ENCODE assay signal across 11 mouse cellular contexts in the genomic region with DNA sequence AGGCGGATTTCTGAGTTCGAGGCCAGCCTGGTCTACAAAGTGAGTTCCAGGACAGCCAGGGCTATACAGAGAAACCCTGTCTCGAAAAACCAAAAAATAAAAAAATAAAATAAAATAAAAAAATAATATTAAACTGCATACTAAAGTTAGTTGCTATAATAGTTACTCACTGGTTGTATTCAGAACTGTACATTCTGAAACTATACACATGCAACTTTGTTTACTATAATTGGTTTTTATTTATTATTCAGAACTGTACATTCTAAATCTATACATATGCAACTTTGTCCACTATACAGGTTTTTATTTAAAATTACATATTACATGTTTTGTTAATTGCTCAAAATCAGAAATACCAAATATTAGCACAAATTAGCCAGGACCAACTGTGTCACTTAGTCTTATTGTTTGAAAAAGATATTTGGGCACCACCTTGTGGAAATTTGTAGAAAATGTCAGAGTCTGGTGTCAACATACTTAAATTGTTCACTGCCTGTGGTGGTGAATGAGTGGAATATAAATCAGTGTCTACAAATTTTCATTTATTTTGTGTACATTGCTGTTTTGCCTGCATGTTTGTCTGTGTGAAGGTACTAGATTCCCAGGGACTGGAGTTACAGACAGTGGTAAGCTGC. TPM values are rescaled to one million over a fixed set of nuclear protein-coding genes. Genes with fewer than 3 reads are reported as not detected.
DNase-seq lines count a peak whose midpoint lies in the region; ATAC-seq and TF ChIP-seq lines count a peak whose summit lies in the region.
"Had no signal": no experiment of that assay in that cellular context is flagged by ENCODE, and none has a peak within 500 bp of the region (broad histone marks: within the 10 kb centered on the region; RNA-seq: fewer than 3 reads in every experiment).

No protein-coding gene starts in this region.

- H3K36me3 ChIP-seq in forebrain, embryonic 12.5 days (replicated peaks) = no peaks in the 10 kb centered on the region
- H3K36me3 ChIP-seq in forebrain, embryonic 10.5 days (replicated peaks) = no peaks in the 10 kb centered on the region
- no peaks in the 10 kb centered on the region for H3K36me3 ChIP-seq in liver, postnatal 0 days (replicated peaks; ENCODE audit: insufficient read depth, low read length)
- H3K36me3 ChIP-seq in liver, embryonic 12.5 days = no peaks in the 10 kb centered on the region
- H3K36me3 ChIP-seq in hindbrain, embryonic 14.5 days (replicated peaks; ENCODE audit: control insufficient read depth, insufficient read depth) = no peaks in the 10 kb centered on the region
- H3K36me3 ChIP-seq in kidney, embryonic 14.5 days (ENCODE audit: control insufficient read depth, insufficient read depth, low read length) = no peaks in the 10 kb centered on the region
- H3K36me3 ChIP-seq: heart, embryonic 13.5 days; limb, embryonic 15.5 days had no signal

- no peaks in the 10 kb centered on the region for H3K4me1 ChIP-seq in forebrain, embryonic 12.5 days
- no peaks in the 10 kb centered on the region for H3K4me1 ChIP-seq in forebrain, embryonic 10.5 days
- H3K4me1 ChIP-seq in liver, postnatal 0 days (ENCODE audit: insufficient read depth) = no peaks in the 10 kb centered on the region
- no peaks in the 10 kb centered on the region for H3K4me1 ChIP-seq in liver, embryonic 12.5 days
- H3K4me1 ChIP-seq in hindbrain, embryonic 14.5 days (replicated peaks; ENCODE audit: control insufficient read depth, insufficient read depth, low read length) = no peaks in the 10 kb centered on the region
- no peaks in the 10 kb centered on the region for H3K4me1 ChIP-seq in kidney, embryonic 14.5 days (ENCODE audit: control insufficient read depth, insufficient read depth, low read length)
- H3K4me1 ChIP-seq: heart, embryonic 13.5 days; limb, embryonic 15.5 days had no signal

- no peak overlapping the region for H3K9ac ChIP-seq in forebrain, embryonic 12.5 days
- H3K9ac ChIP-seq in liver, postnatal 0 days (replicated peaks) = no peak overlapping the region
- no peak overlapping the region for H3K9ac ChIP-seq in liver, embryonic 12.5 days
- no peak overlapping the region for H3K9ac ChIP-seq in hindbrain, embryonic 14.5 days
- H3K9ac ChIP-seq in kidney, embryonic 14.5 days (ENCODE audit: low read depth, low read length) = no peak overlapping the region
- H3K9ac ChIP-seq: heart, embryonic 13.5 days; limb, embryonic 15.5 days had no signal

- TF ChIP-seq CTCF in liver, postnatal 0 days (IDR thresholded peaks at IDR 0.05; ENCODE audit: low read depth) = peak; percentile 39

- no peak overlapping the region for H3K4me3 ChIP-seq in forebrain, embryonic 12.5 days (replicated peaks)
- H3K4me3 ChIP-seq in forebrain, embryonic 10.5 days = no peak overlapping the region
- H3K4me3 ChIP-seq in liver, postnatal 0 days (ENCODE audit: low read depth, low read length) = no peak overlapping the region
- no peak overlapping the region for H3K4me3 ChIP-seq in liver, embryonic 12.5 days
- no peak overlapping the region for H3K4me3 ChIP-seq in hindbrain, embryonic 14.5 days (replicated peaks; ENCODE audit: low read length)
- no peak overlapping the region for H3K4me3 ChIP-seq in kidney, embryonic 14.5 days (ENCODE audit: low read length)
- H3K4me3 ChIP-seq: heart, embryonic 13.5 days; limb, embryonic 15.5 days had no signal

- peak; percentile 60; the same call in 1 of the 2 replicates for ATAC-seq in forebrain, embryonic 12.5 days (ENCODE audit: low FRiP score)
- ATAC-seq in liver, postnatal 0 days = no peak
- no peak for ATAC-seq in liver, embryonic 12.5 days
- peak; percentile 76; the same call in 1 of the 2 replicates for ATAC-seq in hindbrain, embryonic 14.5 days (ENCODE audit: low FRiP score)
- no peak for ATAC-seq in kidney, embryonic 14.5 days (ENCODE audit: low FRiP score, low TSS enrichment)

- no peak overlapping the region for H3K27ac ChIP-seq in forebrain, embryonic 12.5 days
- H3K27ac ChIP-seq in forebrain, embryonic 10.5 days = no peak overlapping the region
- no peak overlapping the region for H3K27ac ChIP-seq in liver, postnatal 0 days (ENCODE audit: low read depth)
- no peak overlapping the region for H3K27ac ChIP-seq in liver, embryonic 12.5 days
- H3K27ac ChIP-seq in hindbrain, embryonic 14.5 days = no peak overlapping the region
- H3K27ac ChIP-seq in kidney, embryonic 14.5 days (ENCODE audit: low read depth, low read length) = no peak overlapping the region
- H3K27ac ChIP-seq: heart, embryonic 13.5 days; limb, embryonic 15.5 days had no signal

- DNase-seq in forebrain, embryonic 10.5 days (ENCODE audit: extremely low spot score, low spot score) = no peak
- DNase-seq in liver, postnatal 0 days = no peak
- peak; percentile 80 for DNase-seq in hindbrain, embryonic 14.5 days (ENCODE audit: low spot score)
- peak; percentile 12 for DNase-seq in retina, postnatal 1 day
- DNase-seq in B cell, adult 2 months = no peak
- DNase-seq: cerebellum, adult 11-12 months had no signal

- no peaks in the 10 kb centered on the region for H3K9me3 ChIP-seq in forebrain, embryonic 12.5 days
- H3K9me3 ChIP-seq in forebrain, embryonic 10.5 days = no peaks in the 10 kb centered on the region
- no peaks in the 10 kb centered on the region for H3K9me3 ChIP-seq in liver, postnatal 0 days (ENCODE audit: low read length)
- no peaks in the 10 kb centered on the region for H3K9me3 ChIP-seq in liver, embryonic 12.5 days (replicated peaks)
- H3K9me3 ChIP-seq in hindbrain, embryonic 14.5 days (ENCODE audit: control insufficient read depth, low read length) = no peaks in the 10 kb centered on the region
- no peaks in the 10 kb centered on the region for H3K9me3 ChIP-seq in kidney, embryonic 14.5 days (ENCODE audit: control insufficient read depth, low read length)
- H3K9me3 ChIP-seq: heart, embryonic 13.5 days; limb, embryonic 15.5 days had no signal

- TF ChIP-seq EP300 in liver, postnatal 0 days (IDR thresholded peaks at IDR 0.05; ENCODE audit: low read depth) = no peak

- H3K4me2 ChIP-seq in forebrain, embryonic 12.5 days = no peak overlapping the region
- no peak overlapping the region for H3K4me2 ChIP-seq in liver, postnatal 0 days (ENCODE audit: low read depth, low read length)
- H3K4me2 ChIP-seq in liver, embryonic 12.5 days = no peak overlapping the region
- no peak overlapping the region for H3K4me2 ChIP-seq in hindbrain, embryonic 14.5 days (replicated peaks)
- H3K4me2 ChIP-seq in kidney, embryonic 14.5 days (replicated peaks; ENCODE audit: low read depth, low read length) = no peak overlapping the region
- H3K4me2 ChIP-seq: heart, embryonic 13.5 days; limb, embryonic 15.5 days had no signal

- 97% methylated on average over 3 of the region's 3 CpGs for whole genome bisulfite sequencing in forebrain, embryonic 12.5 days
- WGBS in forebrain, embryonic 10.5 days = 94% methylated on average over 3 of the region's 3 CpGs
- 88% methylated on average over 3 of the region's 3 CpGs for WGBS in liver, postnatal 0 days (ENCODE audit: insufficient replicate concordance)
- 75% methylated on average over 3 of the region's 3 CpGs for WGBS in liver, embryonic 12.5 days (ENCODE audit: insufficient replicate concordance)
- WGBS in hindbrain, embryonic 14.5 days = 94% methylated on average over 3 of the region's 3 CpGs
- WGBS in kidney, embryonic 14.5 days = 91% methylated on average over 3 of the region's 3 CpGs

- no peaks in the 10 kb centered on the region for H3K27me3 ChIP-seq in forebrain, embryonic 12.5 days
- H3K27me3 ChIP-seq in forebrain, embryonic 10.5 days (ENCODE audit: poor library complexity, severe bottlenecking) = no peaks in the 10 kb centered on the region
- no peaks in the 10 kb centered on the region for H3K27me3 ChIP-seq in liver, postnatal 0 days (ENCODE audit: insufficient read depth, low read length)
- H3K27me3 ChIP-seq in liver, embryonic 12.5 days (replicated peaks) = no peaks in the 10 kb centered on the region
- no peaks in the 10 kb centered on the region for H3K27me3 ChIP-seq in hindbrain, embryonic 14.5 days (ENCODE audit: control insufficient read depth, insufficient read depth, low read length)
- H3K27me3 ChIP-seq in kidney, embryonic 14.5 days (ENCODE audit: control insufficient read depth, insufficient read depth, low read length) = no peaks in the 10 kb centered on the region
- H3K27me3 ChIP-seq: heart, embryonic 13.5 days; limb, embryonic 15.5 days had no signal

RNA-seq across cellular contexts. Expression of a gene that starts 3.7 kb away (rescaled TPM):
- polyA plus RNA-seq in forebrain, embryonic 12.5 days (2016; fragmentation: Nextera tagmentation; extraction: Ambion mirVana) = 0.10 TPM in 1 of 2 replicates, not detected in the other
- 0.10 and 0.12 TPM in 2 replicates for polyA plus RNA-seq in forebrain, embryonic 10.5 days (2016; fragmentation: Nextera tagmentation; extraction: Ambion mirVana)
- polyA plus RNA-seq in liver, postnatal 0 days (2015; fragmentation: Nextera tagmentation; extraction: Ambion mirVana) = 0.02 and 0.05 TPM in 2 replicates
- 0.05 and 0.06 TPM in 2 replicates for polyA plus RNA-seq in liver, embryonic 12.5 days (2016; fragmentation: Nextera tagmentation; extraction: Ambion mirVana)
- polyA plus RNA-seq in hindbrain, embryonic 14.5 days (2014; fragmentation: Nextera tagmentation; extraction: Ambion mirVana) = 0.64 and 0.94 TPM in 2 replicates
- 0.09 TPM in 1 of 2 replicates, not detected in the other for polyA plus RNA-seq in kidney, embryonic 14.5 days (2014; fragmentation: Nextera tagmentation; extraction: Ambion mirVana)

RNA-seq across cellular contexts. Expression of a gene that starts 20.3 kb away (rescaled TPM):
- polyA plus RNA-seq in forebrain, embryonic 12.5 days (2016; fragmentation: Nextera tagmentation; extraction: Ambion mirVana) = 25.2 and 25.3 TPM in 2 replicates
- 27.6 and 28.6 TPM in 2 replicates for polyA plus RNA-seq in forebrain, embryonic 10.5 days (2016; fragmentation: Nextera tagmentation; extraction: Ambion mirVana)
- polyA plus RNA-seq in liver, postnatal 0 days (2015; fragmentation: Nextera tagmentation; extraction: Ambion mirVana) = 7.5 and 7.6 TPM in 2 replicates
- polyA plus RNA-seq in liver, embryonic 12.5 days (2016; fragmentation: Nextera tagmentation; extraction: Ambion mirVana) = 23.3 and 24.4 TPM in 2 replicates
- 29.3 and 29.6 TPM in 2 replicates for polyA plus RNA-seq in hindbrain, embryonic 14.5 days (2014; fragmentation: Nextera tagmentation; extraction: Ambion mirVana)
- 20.6 and 32.9 TPM in 2 replicates for polyA plus RNA-seq in kidney, embryonic 14.5 days (2014; fragmentation: Nextera tagmentation; extraction: Ambion mirVana)

Comparison
In these comparisons a context has a peak if more than half of its experiments do, and no peak if none do; other contexts are left out.
1. ATAC-seq: peak in forebrain, embryonic 12.5 days (single experiment) and hindbrain, embryonic 14.5 days (single experiment); none in liver, postnatal 0 days (single experiment), liver, embryonic 12.5 days (single experiment) and kidney, embryonic 14.5 days (single experiment).
2. DNase-seq: peak in hindbrain, embryonic 14.5 days (single experiment) and retina, postnatal 1 day (single experiment); none in forebrain, embryonic 10.5 days (single experiment), liver, postnatal 0 days (single experiment) and B cell, adult 2 months (0 of 2).